Mouse (Mus musculus): Measurements from ENCODE around the gene Olfr1229. TPM values are rescaled to one million over a fixed set of nuclear protein-coding genes. Genes with fewer than 3 reads are reported as not detected.

Olfr1229 gene
- polyA plus RNA-seq (2014; fragmentation: Nextera tagmentation; extraction: Ambion mirVana): not detected in 2 replicates

GRCm38 (mm10) chr2:89287914-89288313 lies at the start of gene Olfr1229:
Gene Olfr1229, minus strand, starts transcription at chr2:89288014.
- DNase-seq (ENCODE audit: low spot score): no peak
- H3K36me3 ChIP-seq (ENCODE audit: control insufficient read depth, insufficient read depth, low read length): no peaks in the 10 kb centered on the region
- no peak within 1 kb of the TSS for H3K27ac ChIP-seq (replicated peaks; ENCODE audit: low read depth, low read length)
- no peak within 1 kb of the TSS for H3K4me2 ChIP-seq (ENCODE audit: low read depth, low read length)
- H3K9ac ChIP-seq (ENCODE audit: low read depth, low read length): no peak within 1 kb of the TSS
- WGBS: 81% methylated on average over 2 of the region's 2 CpGs
- H3K27me3 ChIP-seq (replicated peaks; ENCODE audit: control insufficient read depth, insufficient read depth, low read length): no peaks in the 10 kb centered on the region
- no peak within 1 kb of the TSS for H3K4me3 ChIP-seq (ENCODE audit: low read depth, low read length)
- no peaks in the 10 kb centered on the region for H3K4me1 ChIP-seq (ENCODE audit: control insufficient read depth, insufficient read depth, low read length)
- no peak for ATAC-seq (ENCODE audit: low read depth)
- no peaks in the 10 kb centered on the region for H3K9me3 ChIP-seq (ENCODE audit: control insufficient read depth, low read length)

GRCm38 (mm10) chr2:89329575-89329974 lies 41.8 kb upstream of the Olfr1229 start, which contains the start of gene Olfr1232:
Gene Olfr1232, minus strand, starts transcription at chr2:89329675.
- Histone ChIP-seq H3K9ac (ENCODE audit: low read depth, low read length) (no peak within 1 kb of the TSS), H3K9me3 (ENCODE audit: control insufficient read depth, low read length) (no peaks in the 10 kb centered on the region), H3K4me2 (ENCODE audit: low read depth, low read length) (no peak within 1 kb of the TSS), H3K27me3 (replicated peaks; ENCODE audit: control insufficient read depth, insufficient read depth, low read length) (no peaks in the 10 kb centered on the region), H3K4me3 (ENCODE audit: low read depth, low read length) (no peak within 1 kb of the TSS), H3K4me1 (ENCODE audit: control insufficient read depth, insufficient read depth, low read length) (no peaks in the 10 kb centered on the region), H3K36me3 (ENCODE audit: control insufficient read depth, insufficient read depth, low read length) (no peaks in the 10 kb centered on the region), H3K27ac (replicated peaks; ENCODE audit: low read depth, low read length) (no peak within 1 kb of the TSS)
- ATAC-seq (ENCODE audit: low read depth): no peak
- DNase-seq (ENCODE audit: low spot score): no peak

- Histone ChIP-seq H3K9me3 (ENCODE audit: control insufficient read depth, low read length) (no peaks in the 10 kb centered on the region), H3K27me3 (replicated peaks; ENCODE audit: control insufficient read depth, insufficient read depth, low read length) (no peaks in the 10 kb centered on the region), H3K4me2 (ENCODE audit: low read depth, low read length) (no peak within 1 kb of the TSS), H3K4me3 (ENCODE audit: low read depth, low read length) (no peak within 1 kb of the TSS), H3K9ac (ENCODE audit: low read depth, low read length) (no peak within 1 kb of the TSS), H3K36me3 (ENCODE audit: control insufficient read depth, insufficient read depth, low read length) (no peaks in the 10 kb centered on the region), H3K4me1 (ENCODE audit: control insufficient read depth, insufficient read depth, low read length) (no peaks in the 10 kb centered on the region), H3K27ac (replicated peaks; ENCODE audit: low read depth, low read length) (no peak within 1 kb of the TSS)
- no peak for ATAC-seq (ENCODE audit: low read depth)
- no peak for DNase-seq (ENCODE audit: low spot score)
- WGBS: 71% methylated on average over 2 of the region's 2 CpGs
These were observed 19.2 kb upstream of the Olfr1229 start, which contains the start of gene Olfr1231 for GRCm38 (mm10) chr2:89306974-89307373. Gene Olfr1231, minus strand, starts transcription at chr2:89307074.

GRCm38 (mm10) chr2:89297168-89297567 lies 9.4 kb upstream of the Olfr1229 start, which contains the start of gene Olfr1230:
Gene Olfr1230, minus strand, starts transcription at chr2:89297268.
- Histone ChIP-seq H3K9me3 (ENCODE audit: control insufficient read depth, low read length) (no peaks in the 10 kb centered on the region), H3K4me3 (ENCODE audit: low read depth, low read length) (no peak within 1 kb of the TSS), H3K4me1 (ENCODE audit: control insufficient read depth, insufficient read depth, low read length) (no peaks in the 10 kb centered on the region), H3K27me3 (replicated peaks; ENCODE audit: control insufficient read depth, insufficient read depth, low read length) (no peaks in the 10 kb centered on the region), H3K9ac (ENCODE audit: low read depth, low read length) (no peak within 1 kb of the TSS), H3K27ac (replicated peaks; ENCODE audit: low read depth, low read length) (no peak within 1 kb of the TSS), H3K4me2 (ENCODE audit: low read depth, low read length) (no peak within 1 kb of the TSS), H3K36me3 (ENCODE audit: control insufficient read depth, insufficient read depth, low read length) (no peaks in the 10 kb centered on the region)
- WGBS: 90% methylated on average over 1 of the region's 1 CpGs
- DNase-seq (ENCODE audit: low spot score) (no peak), ATAC-seq (ENCODE audit: low read depth) (no peak)

GRCm38 (mm10) chr2:89253962-89254361 lies 33.9 kb downstream of the Olfr1229 start, which contains the start of gene Olfr1228:
Gene Olfr1228, minus strand, starts transcription at chr2:89254062.
- H3K9ac ChIP-seq (ENCODE audit: low read depth, low read length): no peak within 1 kb of the TSS
- H3K4me2 ChIP-seq (ENCODE audit: low read depth, low read length): no peak within 1 kb of the TSS
- H3K27ac ChIP-seq (replicated peaks; ENCODE audit: low read depth, low read length): no peak within 1 kb of the TSS
- H3K9me3 ChIP-seq (ENCODE audit: control insufficient read depth, low read length): no peaks in the 10 kb centered on the region
- H3K4me1 ChIP-seq (ENCODE audit: control insufficient read depth, insufficient read depth, low read length): no peaks in the 10 kb centered on the region
- no peak for DNase-seq (ENCODE audit: low spot score)
- no peak within 1 kb of the TSS for H3K4me3 ChIP-seq (ENCODE audit: low read depth, low read length)
- no peak for ATAC-seq (ENCODE audit: low read depth)
- no peaks in the 10 kb centered on the region for H3K27me3 ChIP-seq (replicated peaks; ENCODE audit: control insufficient read depth, insufficient read depth, low read length)
- no peaks in the 10 kb centered on the region for H3K36me3 ChIP-seq (ENCODE audit: control insufficient read depth, insufficient read depth, low read length)

Other genes with a start within 250 kb of the Olfr1229 start
- gene Olfr1218, start 226.8 kb downstream of the Olfr1229 start, polyA plus RNA-seq (2014; fragmentation: Nextera tagmentation; extraction: Ambion mirVana): not detected in 2 replicates
- gene Olfr1219, start 204.5 kb downstream of the Olfr1229 start, polyA plus RNA-seq (2014; fragmentation: Nextera tagmentation; extraction: Ambion mirVana): not detected in 2 replicates
- gene Olfr1220, start 181.2 kb downstream of the Olfr1229 start, polyA plus RNA-seq (2014; fragmentation: Nextera tagmentation; extraction: Ambion mirVana): not detected in 2 replicates
- gene Olfr1221, start 170.7 kb downstream of the Olfr1229 start, polyA plus RNA-seq (2014; fragmentation: Nextera tagmentation; extraction: Ambion mirVana): 0.04 TPM in 1 of 2 replicates, not detected in the other
- gene Olfr1222, start 155.0 kb downstream of the Olfr1229 start, polyA plus RNA-seq (2014; fragmentation: Nextera tagmentation; extraction: Ambion mirVana): 0.06 TPM in 1 of 2 replicates, not detected in the other
- not detected in 2 replicates for gene Olfr1223, start 136.5 kb downstream of the Olfr1229 start, polyA plus RNA-seq (2014; fragmentation: Nextera tagmentation; extraction: Ambion mirVana)
- gene Olfr1224-ps1, start 123.9 kb downstream of the Olfr1229 start, polyA plus RNA-seq (2014; fragmentation: Nextera tagmentation; extraction: Ambion mirVana): not detected in 2 replicates
- gene Olfr1225, start 113.3 kb downstream of the Olfr1229 start, polyA plus RNA-seq (2014; fragmentation: Nextera tagmentation; extraction: Ambion mirVana): not detected in 2 replicates
- 0.08 and 0.14 TPM in 2 replicates for gene Olfr1226, start 88.0 kb downstream of the Olfr1229 start, polyA plus RNA-seq (2014; fragmentation: Nextera tagmentation; extraction: Ambion mirVana)
- not detected in 2 replicates for gene Olfr1228, start 34.0 kb downstream of the Olfr1229 start, polyA plus RNA-seq (2014; fragmentation: Nextera tagmentation; extraction: Ambion mirVana)
- not detected in 2 replicates for gene Olfr1230, start 9.3 kb upstream of the Olfr1229 start, polyA plus RNA-seq (2014; fragmentation: Nextera tagmentation; extraction: Ambion mirVana)
- 0.04 TPM in 1 of 2 replicates, not detected in the other for gene Olfr1231, start 19.1 kb upstream of the Olfr1229 start, polyA plus RNA-seq (2014; fragmentation: Nextera tagmentation; extraction: Ambion mirVana)
- gene Olfr1232, start 41.7 kb upstream of the Olfr1229 start, polyA plus RNA-seq (2014; fragmentation: Nextera tagmentation; extraction: Ambion mirVana): not detected in 2 replicates
- gene Olfr1233, start 54.4 kb upstream of the Olfr1229 start, polyA plus RNA-seq (2014; fragmentation: Nextera tagmentation; extraction: Ambion mirVana): 0.06 TPM in 1 of 2 replicates, not detected in the other
- not detected in 2 replicates for gene Olfr1234, start 76.9 kb upstream of the Olfr1229 start, polyA plus RNA-seq (2014; fragmentation: Nextera tagmentation; extraction: Ambion mirVana)
- not detected in 2 replicates for gene Olfr1238, start 121.7 kb upstream of the Olfr1229 start, polyA plus RNA-seq (2014; fragmentation: Nextera tagmentation; extraction: Ambion mirVana)
- not detected in 2 replicates for gene Olfr1239, start 132.4 kb upstream of the Olfr1229 start, polyA plus RNA-seq (2014; fragmentation: Nextera tagmentation; extraction: Ambion mirVana)
- gene Olfr1240, start 155.0 kb upstream of the Olfr1229 start, polyA plus RNA-seq (2014; fragmentation: Nextera tagmentation; extraction: Ambion mirVana): not detected in 2 replicates
- gene Olfr1241, start 199.1 kb upstream of the Olfr1229 start, polyA plus RNA-seq (2014; fragmentation: Nextera tagmentation; extraction: Ambion mirVana): not detected in 2 replicates
- not detected in 2 replicates for gene Olfr1242, start 210.3 kb upstream of the Olfr1229 start, polyA plus RNA-seq (2014; fragmentation: Nextera tagmentation; extraction: Ambion mirVana)
- not detected in 2 replicates for gene Olfr1243, start 243.5 kb upstream of the Olfr1229 start, polyA plus RNA-seq (2014; fragmentation: Nextera tagmentation; extraction: Ambion mirVana)